Mouse (Mus musculus) embryonic facial prominence, embryonic 14.5 days (tissue): Measurements from ENCODE around the gene Myt1l. TPM values are rescaled to one million over a fixed set of nuclear protein-coding genes. Genes with fewer than 3 reads are reported as not detected.

ENCODE experiments used
- ATAC-seq: fragments of 200-750 bp; cut with Nextera tagmentation; 2 replicates; pipeline ENCODE4 v1.8.0; 2017; ENCODE audit warnings: low read depth, moderate number of reproducible peaks, moderate TSS enrichment
- DNase-seq: peaks from one replicate; pipeline ENCODE4 v3.0.0-alpha.2; 2015; ENCODE audit warnings: low spot score
- H3K27ac ChIP-seq: fragments of 300-500 bp; sonication (generic); replicated peaks from 2 replicates; pipeline ENCODE4 v1.5.1; 2014; ENCODE audit warnings: low read depth, mild to moderate bottlenecking, low read length, moderate library complexity
- H3K27me3 ChIP-seq: fragments of 300-500 bp; sonication (generic); replicated peaks from 2 replicates; pipeline ENCODE4 v1.6.1; 2014; ENCODE audit warnings: low read length; ENCODE audit not compliant: control insufficient read depth, insufficient read depth
- H3K36me3 ChIP-seq: fragments of 300-500 bp; sonication (generic); 2 replicates; pipeline ENCODE4 v1.6.1; 2014; ENCODE audit warnings: low read length, mixed read lengths; ENCODE audit not compliant: control insufficient read depth, insufficient read depth
- H3K4me1 ChIP-seq: fragments of 300-500 bp; sonication (generic); 2 replicates; pipeline ENCODE4 v1.6.1; 2014; ENCODE audit warnings: antibody characterized with exemption, low read length; ENCODE audit not compliant: control insufficient read depth, insufficient read depth
- H3K4me2 ChIP-seq: fragments of 300-500 bp; sonication (generic); 2 replicates; pipeline ENCODE4 v1.6.1; 2014; ENCODE audit warnings: low read depth, mild to moderate bottlenecking, low read length, moderate library complexity, mixed read lengths
- H3K4me3 ChIP-seq: fragments of 300-500 bp; sonication (generic); 2 replicates; pipeline ENCODE4 v1.5.1; 2014; ENCODE audit warnings: low read depth, mild to moderate bottlenecking, low read length
- H3K9ac ChIP-seq: fragments of 300-500 bp; sonication (generic); 2 replicates; pipeline ENCODE4 v1.6.1; 2014; ENCODE audit warnings: low read depth, mild to moderate bottlenecking, low read length, moderate library complexity, mixed read lengths
- H3K9me3 ChIP-seq: fragments of 300-500 bp; sonication (generic); 2 replicates; pipeline ENCODE4 v1.6.1; 2016; ENCODE audit warnings: low read length; ENCODE audit not compliant: control insufficient read depth
- WGBS: fragments of 180-500 bp; shearing (Covaris S2); extraction: QIAGEN DNeasy Blood & Tissue Kit; methylation state at CpG from one replicate; pipeline ENCODE4 v1.1.7; 2014; 5-methylcytosine and 5-hydroxymethylcytosine counted together
- polyA plus RNA-seq: library from polyadenylated mRNA; unstranded; fragments of >200 nt; fragmentation: Nextera tagmentation; extraction: Ambion mirVana; gene quantifications from 2 replicates; pipeline ENCODE4 v1.2.1, GENCODE M21; 2014

Gene Myt1l
- polyA plus RNA-seq, 1 experiment from 2014 or later: 11.9 TPM

- no peaks in the 10 kb centered on the region for H3K36me3 ChIP-seq
- peak overlapping the region; percentile 25 for H3K4me3 ChIP-seq
- H3K9me3 ChIP-seq: no peaks in the 10 kb centered on the region
- 4% methylated on average over 6 of the region's 6 CpGs for WGBS
- peak; percentile 19 for DNase-seq
- H3K27me3 ChIP-seq: peaks cover 60% of the 10 kb centered on the region
- H3K4me2 ChIP-seq: peak overlapping the region; percentile 46
- 0 out of 2 replicates have a peak, but pooled peaks have one; percentile 34 for ATAC-seq
- H3K9ac ChIP-seq: no peak overlapping the region
- H3K27ac ChIP-seq: no peak overlapping the region; the same call in 1 of the 2 replicates
- H3K4me1 ChIP-seq: no peaks in the 10 kb centered on the region
These were observed 6.1 kb downstream of the Myt1l start for GRCm38 (mm10) chr12:29534326-29534725.

GRCm38 (mm10) chr12:29534761-29535300 lies 6.6 kb downstream of the Myt1l start:
- Histone ChIP-seq H3K4me3 (peak overlapping the region; percentile 25), H3K4me2 (peak overlapping the region; percentile 46), H3K27me3 (peaks cover 60% of the 10 kb centered on the region), H3K9me3 (no peaks in the 10 kb centered on the region), H3K9ac (peak overlapping the region; percentile 41; the same call in 1 of the 2 replicates), H3K36me3 (no peaks in the 10 kb centered on the region), H3K27ac (no peak overlapping the region; the same call in 1 of the 2 replicates), H3K4me1 (no peaks in the 10 kb centered on the region)
- peak; percentile 16 for DNase-seq
- peak; percentile 47; the same call in 1 of the 2 replicates for ATAC-seq
- 2% methylated on average over 25 of the region's 25 CpGs for WGBS

- no peak overlapping the region for H3K4me3 ChIP-seq
- DNase-seq (no peak), ATAC-seq (no peak)
- H3K4me1 ChIP-seq: no peaks in the 10 kb centered on the region
- H3K36me3 ChIP-seq: no peaks in the 10 kb centered on the region
- no peak overlapping the region for H3K4me2 ChIP-seq
- peaks cover 49% of the 10 kb centered on the region for H3K27me3 ChIP-seq
- H3K9ac ChIP-seq: no peak overlapping the region
- 53% methylated on average over 5 of the region's 5 CpGs for WGBS
- peak overlapping the region; percentile 10; the same call in 1 of the 2 replicates for H3K27ac ChIP-seq
- H3K9me3 ChIP-seq: no peaks in the 10 kb centered on the region
These were observed 9.7 kb downstream of the Myt1l start for GRCm38 (mm10) chr12:29537916-29538315.

- no peak for DNase-seq
- H3K27me3 ChIP-seq: peaks cover 44% of the 10 kb centered on the region
- no peak overlapping the region for H3K4me3 ChIP-seq
- no peak overlapping the region for H3K9ac ChIP-seq
- no peak for ATAC-seq
- peak overlapping the region; percentile 10; the same call in 1 of the 2 replicates for H3K27ac ChIP-seq
- H3K9me3 ChIP-seq: no peaks in the 10 kb centered on the region
- no peaks in the 10 kb centered on the region for H3K36me3 ChIP-seq
- H3K4me2 ChIP-seq: no peak overlapping the region
- no peaks in the 10 kb centered on the region for H3K4me1 ChIP-seq
- 61% methylated on average over 11 of the region's 11 CpGs for WGBS
These were observed 10.3 kb downstream of the Myt1l start for GRCm38 (mm10) chr12:29538456-29538855.

- Histone ChIP-seq H3K4me2 (no peak overlapping the region), H3K9me3 (no peaks in the 10 kb centered on the region), H3K36me3 (no peaks in the 10 kb centered on the region), H3K27ac (no peak overlapping the region), H3K4me3 (no peak overlapping the region), H3K27me3 (peaks cover 37% of the 10 kb centered on the region), H3K4me1 (no peaks in the 10 kb centered on the region), H3K9ac (no peak overlapping the region)
- 40% methylated on average over 5 of the region's 5 CpGs for WGBS
- DNase-seq (peak; percentile 3), ATAC-seq (no peak; the same call in 1 of the 2 replicates)
These were observed 10.9 kb downstream of the Myt1l start for GRCm38 (mm10) chr12:29539106-29539505.

- Histone ChIP-seq H3K9me3 (no peaks in the 10 kb centered on the region), H3K4me2 (no peak overlapping the region), H3K36me3 (no peaks in the 10 kb centered on the region), H3K4me1 (no peaks in the 10 kb centered on the region), H3K9ac (no peak overlapping the region), H3K4me3 (no peak overlapping the region), H3K27me3 (peaks cover 21% of the 10 kb centered on the region), H3K27ac (no peak overlapping the region)
- ATAC-seq (peak; percentile 61; the same call in 1 of the 2 replicates), DNase-seq (peak; percentile 14)
- 67% methylated on average over 5 of the region's 5 CpGs for WGBS
These were observed 12.6 kb downstream of the Myt1l start for GRCm38 (mm10) chr12:29540741-29541140.

GRCm38 (mm10) chr12:29546073-29546472 lies 17.9 kb downstream of the Myt1l start:
- Histone ChIP-seq H3K4me2 (no peak overlapping the region), H3K27me3 (no peaks in the 10 kb centered on the region), H3K4me3 (no peak overlapping the region), H3K4me1 (no peaks in the 10 kb centered on the region), H3K9ac (no peak overlapping the region), H3K36me3 (no peaks in the 10 kb centered on the region), H3K9me3 (no peaks in the 10 kb centered on the region), H3K27ac (no peak overlapping the region)
- DNase-seq: no peak
- ATAC-seq: no peak
- WGBS: 44% methylated on average over 3 of the region's 3 CpGs

- H3K36me3 ChIP-seq: no peaks in the 10 kb centered on the region
- no peak overlapping the region for H3K9ac ChIP-seq
- no peaks in the 10 kb centered on the region for H3K4me1 ChIP-seq
- ATAC-seq (no peak), DNase-seq (no peak)
- H3K4me2 ChIP-seq: no peak overlapping the region
- no peak overlapping the region for H3K4me3 ChIP-seq
- WGBS: 68% methylated on average over 5 of the region's 5 CpGs
- H3K9me3 ChIP-seq: no peaks in the 10 kb centered on the region
- no peaks in the 10 kb centered on the region for H3K27me3 ChIP-seq
- H3K27ac ChIP-seq: no peak overlapping the region
These were observed 18.9 kb downstream of the Myt1l start for GRCm38 (mm10) chr12:29547112-29547511.

- H3K27ac ChIP-seq: no peak overlapping the region
- no peak overlapping the region for H3K4me2 ChIP-seq
- H3K4me1 ChIP-seq: no peaks in the 10 kb centered on the region
- no peaks in the 10 kb centered on the region for H3K27me3 ChIP-seq
- no peak overlapping the region for H3K9ac ChIP-seq
- WGBS: 64% methylated on average over 6 of the region's 6 CpGs
- no peak for DNase-seq
- no peaks in the 10 kb centered on the region for H3K9me3 ChIP-seq
- H3K36me3 ChIP-seq: no peaks in the 10 kb centered on the region
- ATAC-seq: no peak
- H3K4me3 ChIP-seq: no peak overlapping the region
These were observed 19.6 kb downstream of the Myt1l start for GRCm38 (mm10) chr12:29547755-29548154.
